Mouse (Mus musculus) liver, embryonic 14.5 days (tissue): ENCODE measurements at regions not wholly inside any gene's neighbourhood (a gene's known extent, or its start where the extent isn't known, plus 50 kb on each side); places are given as distances from the start of the nearest gene placed in this dataset.

Source experiments
- ATAC-seq: fragments of 200-750 bp; cut with Nextera tagmentation; 2 replicates; pipeline ENCODE4 v1.8.0; 2017; ENCODE audit warnings: moderate number of reproducible peaks, mild to moderate bottlenecking, moderate library complexity; ENCODE audit not compliant: insufficient read depth
- DNase-seq, 3 experiments: peaks; one replicate each; pipeline ENCODE4 v3.0.0-alpha.2; 2012 to 2013; ENCODE audit warnings: low read depth in 3 of 3, low spot score in 3 of 3
- H3K27ac ChIP-seq: fragments of 300-500 bp; sonication (generic); 2 replicates; pipeline ENCODE4 v1.5.1; 2014; ENCODE audit warnings: moderate library complexity, mild to moderate bottlenecking, control low read depth, inconsistent platforms
- H3K27me3 ChIP-seq: fragments of 300-500 bp; sonication (generic); 2 replicates; pipeline ENCODE4 v1.6.1; 2014; ENCODE audit warnings: mild to moderate bottlenecking, low read length, moderate library complexity; ENCODE audit not compliant: control insufficient read depth, insufficient read depth
- H3K36me3 ChIP-seq: fragments of 300-500 bp; sonication (generic); replicated peaks from 2 replicates; pipeline ENCODE4 v1.6.1; 2014; ENCODE audit warnings: low read depth; ENCODE audit not compliant: control insufficient read depth, insufficient read depth
- H3K4me1 ChIP-seq, 2 experiments: fragments of 200-500 bp in 1 of 2; fragments of 300-500 bp in 1 of 2; sonication (generic) in 1 of 2; replicated peaks; 2 replicates each; pipeline ENCODE4 v1.6.1; 2012 to 2014; ENCODE audit warnings: antibody characterized with exemption in 1 of 2, inconsistent platforms in 1 of 2, low read length in 1 of 2; ENCODE audit not compliant: control insufficient read depth in 2 of 2, insufficient read depth in 2 of 2
- H3K4me2 ChIP-seq: fragments of 300-500 bp; sonication (generic); 2 replicates; pipeline ENCODE4 v1.6.1; 2014; ENCODE audit warnings: low read depth, mild to moderate bottlenecking, control low read depth, moderate library complexity
- H3K4me3 ChIP-seq, 2 experiments: fragments of 200-500 bp in 1 of 2; fragments of 300-500 bp in 1 of 2; sonication (generic) in 1 of 2; 2 replicates each; pipeline ENCODE4 v1.5.1; 2012 to 2014; ENCODE audit warnings: low read depth in 2 of 2, low read length in 2 of 2, mild to moderate bottlenecking in 2 of 2, control low read depth in 1 of 2, inconsistent platforms in 1 of 2, moderate library complexity in 1 of 2; ENCODE audit not compliant: insufficient read depth in 1 of 2
- H3K9ac ChIP-seq: fragments of 300-500 bp; sonication (generic); replicated peaks from 2 replicates; pipeline ENCODE4 v1.6.1; 2014; ENCODE audit warnings: mild to moderate bottlenecking, control low read depth, moderate library complexity
- H3K9me3 ChIP-seq: fragments of 300-500 bp; sonication (generic); 2 replicates; pipeline ENCODE4 v1.6.1; 2016; ENCODE audit warnings: low read length, mixed read lengths; ENCODE audit not compliant: control insufficient read depth
- CTCF ChIP-seq: IDR thresholded peaks from 2 replicates; pipeline ENCODE4 v1.5.1; 2016; ENCODE audit warnings: antibody characterized with exemption, low read depth, control low read depth
- EP300 ChIP-seq: IDR thresholded peaks from 2 replicates; pipeline ENCODE4 v1.6.1; 2016; ENCODE audit warnings: antibody characterized with exemption, low read depth
- WGBS: fragments of 180-500 bp; shearing (Covaris S2); extraction: QIAGEN DNeasy Blood & Tissue Kit; methylation state at CpG from one replicate; pipeline ENCODE4 v1.1.7; 2014; ENCODE audit not compliant: insufficient replicate concordance; 5-methylcytosine and 5-hydroxymethylcytosine counted together

DNA sequence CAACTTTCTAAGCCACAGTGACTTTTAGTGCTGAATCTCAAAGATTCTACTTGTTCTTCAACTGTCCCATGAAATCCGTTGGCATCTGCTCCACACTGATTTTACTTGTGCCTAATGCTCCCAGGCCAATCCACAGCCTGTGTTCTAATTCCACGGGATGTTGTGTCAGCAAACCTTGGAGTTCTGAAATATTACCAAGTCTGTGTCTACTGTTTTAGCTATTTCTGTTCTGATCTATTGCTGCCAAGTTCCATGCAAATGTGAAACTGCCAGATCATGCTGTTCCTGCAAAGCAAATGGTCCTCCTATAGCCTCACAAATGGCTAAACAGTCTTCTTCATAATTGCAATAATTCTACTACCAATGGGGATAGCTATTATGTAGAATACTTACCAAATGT, 295.4 kb upstream of the Sptlc3 start:
- 51% methylated on average over 2 of the region's 2 CpGs for WGBS
- H3K27ac ChIP-seq: no peak overlapping the region
- no peaks in the 10 kb centered on the region for H3K4me1 ChIP-seq
- ATAC-seq (no peak), DNase-seq (no peak)
- no peak overlapping the region for H3K4me3 ChIP-seq
- H3K36me3 ChIP-seq: no peaks in the 10 kb centered on the region
- H3K9ac ChIP-seq: no peak overlapping the region
- H3K4me2 ChIP-seq: no peak overlapping the region
- H3K27me3 ChIP-seq: no peaks in the 10 kb centered on the region
- TF ChIP-seq CTCF (no peak), EP300 (no peak)
- no peaks in the 10 kb centered on the region for H3K9me3 ChIP-seq

- Histone ChIP-seq H3K4me3 (no peak overlapping the region), H3K4me2 (no peak overlapping the region), H3K27ac (no peak overlapping the region), H3K9me3 (no peaks in the 10 kb centered on the region), H3K27me3 (no peaks in the 10 kb centered on the region), H3K9ac (no peak overlapping the region), H3K36me3 (no peaks in the 10 kb centered on the region), H3K4me1 (no peaks in the 10 kb centered on the region)
- no peak for DNase-seq
- ATAC-seq: no peak
- 22% methylated on average over 1 of the region's 1 CpGs for WGBS
- TF ChIP-seq CTCF: no peak
- TF ChIP-seq EP300: no peak
Measured at GRCm38 (mm10) chr2:139207649-139208048, 286.1 kb upstream of the Sptlc3 start.

DNA sequence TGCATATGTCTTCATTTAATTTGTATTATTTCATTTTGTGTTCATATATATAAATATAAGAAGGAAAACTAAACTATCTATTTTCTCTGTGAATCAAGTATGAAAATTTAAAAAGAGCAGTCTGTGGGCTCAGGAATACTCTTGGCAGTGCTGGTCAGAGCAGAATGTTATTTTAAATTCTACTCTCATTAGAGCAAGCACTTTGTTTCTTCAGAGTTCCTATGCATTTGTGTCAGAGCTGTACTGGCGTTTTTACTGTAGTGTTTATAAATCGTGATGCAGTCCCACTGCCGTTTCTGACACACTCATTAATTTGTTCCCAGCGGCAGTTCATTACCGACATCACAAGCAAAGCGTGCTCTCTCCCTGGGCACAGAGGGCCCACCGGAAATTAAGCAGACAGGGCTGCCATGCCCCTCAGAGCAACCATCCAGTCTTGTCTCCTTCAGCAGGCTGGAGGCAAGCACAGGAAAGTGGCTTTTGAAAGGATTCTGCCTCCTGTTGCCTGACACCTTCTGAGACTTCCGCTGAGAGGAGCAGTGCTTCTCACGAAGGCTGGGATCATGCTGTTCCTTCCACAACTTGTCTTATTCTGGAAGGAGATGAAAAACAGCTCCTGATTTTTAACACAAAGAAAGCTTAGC, 272.8 kb upstream of the Sptlc3 start:
- no peak for ATAC-seq
- H3K4me1 ChIP-seq: no peaks in the 10 kb centered on the region
- TF ChIP-seq CTCF: no peak
- no peak for TF ChIP-seq EP300
- no peak overlapping the region for H3K4me2 ChIP-seq
- no peaks in the 10 kb centered on the region for H3K9me3 ChIP-seq
- H3K27me3 ChIP-seq: no peaks in the 10 kb centered on the region
- H3K4me3 ChIP-seq: no peak overlapping the region
- 42% methylated on average over 9 of the region's 9 CpGs for WGBS
- no peak overlapping the region for H3K27ac ChIP-seq
- H3K36me3 ChIP-seq: no peaks in the 10 kb centered on the region
- no peak overlapping the region for H3K9ac ChIP-seq
- no peak for DNase-seq

- WGBS: 49% methylated on average over 3 of the region's 3 CpGs
- H3K27ac ChIP-seq: no peak overlapping the region
- no peak overlapping the region for H3K4me3 ChIP-seq
- H3K36me3 ChIP-seq: no peaks in the 10 kb centered on the region
- H3K9me3 ChIP-seq: no peaks in the 10 kb centered on the region
- H3K9ac ChIP-seq: no peak overlapping the region
- H3K4me1 ChIP-seq: no peaks in the 10 kb centered on the region
- no peak for ATAC-seq
- no peak for TF ChIP-seq EP300
- TF ChIP-seq CTCF: no peak
- H3K27me3 ChIP-seq: no peaks in the 10 kb centered on the region
- DNase-seq: no peak
- H3K4me2 ChIP-seq: no peak overlapping the region
Measured at GRCm38 (mm10) chr2:139230453-139230852, 263.3 kb upstream of the Sptlc3 start.

- ATAC-seq: no peak
- Histone ChIP-seq H3K4me2 (no peak overlapping the region), H3K4me3 (no peak overlapping the region), H3K9ac (no peak overlapping the region), H3K4me1 (no peaks in the 10 kb centered on the region), H3K27ac (no peak overlapping the region), H3K9me3 (no peaks in the 10 kb centered on the region), H3K36me3 (no peaks in the 10 kb centered on the region), H3K27me3 (no peaks in the 10 kb centered on the region)
- 50% methylated on average over 2 of the region's 2 CpGs for WGBS
- DNase-seq: no peak
- TF ChIP-seq CTCF (no peak), EP300 (no peak)
Measured at GRCm38 (mm10) chr2:139250138-139250537, 243.6 kb upstream of the Sptlc3 start.
